Mouse (Mus musculus): Measurements from ENCODE around the gene Xrcc5. TPM values are rescaled to one million over a fixed set of nuclear protein-coding genes. Genes with fewer than 3 reads are reported as not detected.
A peak's percentile ranks its signal among the peaks of the same experiment; 100 is the strongest.

Gene Xrcc5
- 10 to 100 TPM; 11.8 to 18.9 (median 14.1) TPM for total RNA-seq (2022)

DNA sequence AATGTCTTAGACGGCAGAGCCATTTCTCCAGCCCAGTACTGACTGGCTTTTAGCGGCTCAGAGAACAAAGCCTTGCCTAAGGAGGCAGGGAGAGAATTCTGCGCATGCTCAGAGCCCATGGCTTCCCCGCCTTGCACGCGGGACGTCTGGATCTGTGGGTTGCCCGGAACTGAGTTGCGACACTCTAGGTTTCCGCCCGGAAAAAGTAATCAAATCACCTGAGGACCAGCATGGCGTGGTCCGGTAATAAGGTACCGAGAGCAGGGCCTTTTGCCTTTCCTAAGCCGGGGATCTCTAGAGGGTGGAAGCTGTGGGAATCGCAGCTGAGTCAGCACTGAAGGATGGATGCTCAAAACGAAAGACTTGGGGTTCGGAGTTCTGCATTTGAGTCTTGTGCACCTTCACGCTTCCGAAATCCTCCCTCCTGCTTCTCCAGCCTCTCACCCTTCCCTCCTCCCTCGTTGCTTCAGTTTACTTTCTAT is at the start of gene Xrcc5:
TSS of gene Xrcc5 (plus strand) at position 105 of the 482 bp plus-strand sequence.
- DNase-seq: peak; percentile 88

DNA sequence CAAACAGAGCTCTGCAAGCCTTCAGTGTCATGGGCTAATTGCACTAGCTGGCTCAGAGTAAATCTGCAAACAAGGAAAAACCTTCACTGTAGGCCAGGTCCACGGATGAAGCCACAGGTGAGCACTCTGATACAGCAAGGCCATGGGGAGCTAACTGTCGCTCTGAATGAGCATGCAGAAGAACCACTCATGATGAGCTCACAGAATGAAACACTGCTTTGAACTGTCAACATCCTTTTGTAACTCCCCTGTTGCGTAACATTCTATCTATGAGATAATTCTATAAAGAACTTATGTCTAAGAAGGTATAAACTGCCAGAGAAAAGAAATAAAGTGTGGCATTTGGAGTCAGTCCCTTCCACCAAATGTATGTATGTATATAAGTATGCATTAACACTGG is 44.1 kb upstream of the Xrcc5 start:
- DNase-seq: no peak

DNA sequence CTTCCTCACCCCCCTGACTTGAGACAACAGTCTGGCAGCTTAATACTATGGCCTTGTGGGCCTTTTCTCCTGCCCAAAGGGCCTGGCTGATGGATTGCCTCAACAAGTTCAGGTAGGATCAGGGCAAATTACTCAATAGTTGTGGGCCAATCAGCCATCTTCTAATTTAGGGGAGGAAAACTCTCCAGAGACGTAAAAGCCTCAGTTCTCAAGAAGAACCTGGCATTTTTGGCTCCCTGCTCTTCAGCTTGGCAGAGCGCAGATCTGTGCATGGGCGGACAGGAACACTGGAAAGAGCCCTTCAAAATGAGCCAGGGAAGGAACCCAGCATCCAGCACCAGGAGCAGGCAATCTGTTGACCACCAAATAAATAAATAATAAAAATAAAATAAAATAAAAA is 29.1 kb upstream of the Xrcc5 start:
- no peak for DNase-seq

DNA sequence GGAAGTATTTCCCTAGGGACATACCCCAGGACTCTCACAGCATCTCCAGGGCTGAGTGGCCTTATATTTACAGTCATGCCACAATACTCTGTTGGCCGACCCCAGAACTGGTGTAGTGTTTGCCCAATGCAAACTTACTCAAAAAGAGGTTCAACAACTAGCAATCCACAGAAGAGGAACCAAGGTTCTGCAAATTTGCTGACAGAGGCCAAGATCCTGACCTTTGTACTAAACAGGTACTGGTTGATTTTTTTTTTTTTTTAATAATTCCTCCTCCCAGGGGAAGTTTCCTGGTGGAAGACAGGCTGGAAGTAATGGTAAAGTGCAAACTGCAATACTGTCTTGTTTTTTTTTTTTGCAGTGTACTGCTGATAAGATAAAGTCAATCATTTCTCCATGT is 24.6 kb upstream of the Xrcc5 start:
- no peak for DNase-seq

DNA sequence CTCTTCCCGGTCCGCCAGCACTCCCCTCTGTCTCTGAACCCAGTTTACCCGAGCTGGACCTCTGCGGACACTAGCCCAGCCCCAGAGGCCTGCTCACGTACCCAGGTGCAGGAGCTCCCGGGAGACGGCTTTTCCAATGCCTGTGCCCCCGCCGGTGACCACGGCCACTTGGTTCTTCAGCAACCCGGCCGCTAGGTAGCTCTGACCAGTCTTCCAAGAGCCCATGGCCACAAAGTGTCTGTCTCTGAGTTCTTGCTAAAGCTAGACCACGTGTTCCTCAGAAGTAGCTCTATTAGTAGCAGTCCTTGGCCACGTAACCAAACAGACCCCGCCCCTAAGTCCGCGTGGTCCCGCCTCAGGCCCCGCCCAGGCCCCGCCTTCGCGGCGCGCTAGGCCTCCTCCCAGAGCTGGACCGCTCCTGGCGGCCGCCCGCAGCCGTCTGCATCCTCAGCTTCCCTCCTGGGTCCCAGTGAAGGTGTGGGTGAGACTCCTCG is 23.2 kb upstream of the Xrcc5 start, which contains the start of the genes Pecr and Tmem169:
TSS of gene Pecr (minus strand) at position 323 of the 494 bp plus-strand sequence.
TSS of gene Tmem169 (plus strand) at position 378 of the 494 bp plus-strand sequence.
- DNase-seq: peak; percentile 92

DNA sequence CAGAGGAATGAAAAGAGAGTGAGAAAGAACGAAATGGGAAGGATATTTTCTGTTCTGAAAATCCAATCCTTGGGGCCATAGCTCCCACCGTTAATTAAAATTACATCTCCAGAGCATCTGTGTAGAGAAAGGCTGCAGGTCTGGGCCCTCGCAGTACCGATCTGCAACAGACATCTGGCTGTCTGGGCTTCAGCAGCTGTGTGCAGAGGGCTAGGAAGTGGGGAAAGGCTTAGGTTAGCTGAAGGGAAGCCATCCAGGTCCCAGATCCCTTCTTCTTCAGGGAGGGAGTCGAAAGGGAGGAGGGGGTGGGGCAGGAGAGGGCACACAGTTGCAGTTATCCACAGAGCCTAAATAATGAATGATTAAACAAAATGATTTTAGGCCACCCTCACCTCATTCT is 22.7 kb upstream of the Xrcc5 start:
- DNase-seq: no peak

DNA sequence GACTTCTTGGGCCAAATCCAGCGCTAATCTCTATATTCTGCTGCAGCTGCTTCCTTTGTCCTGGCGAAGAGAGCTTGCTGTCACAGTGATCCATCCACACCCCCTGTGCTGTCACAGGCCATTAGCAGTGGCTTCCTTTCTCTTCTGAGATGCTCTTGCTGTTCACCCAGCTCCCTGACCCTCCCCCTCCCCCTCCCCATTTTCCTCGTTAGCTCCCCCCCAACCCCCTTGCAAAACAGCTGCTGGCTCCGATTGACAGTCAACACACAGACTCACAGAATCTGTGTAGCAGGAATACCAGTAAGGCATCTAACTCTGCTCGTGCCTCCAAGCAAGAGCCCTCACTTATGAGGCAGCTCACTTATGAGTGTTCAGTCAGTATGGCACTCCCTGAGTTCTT is 20.3 kb upstream of the Xrcc5 start:
- DNase-seq: no peak

DNA sequence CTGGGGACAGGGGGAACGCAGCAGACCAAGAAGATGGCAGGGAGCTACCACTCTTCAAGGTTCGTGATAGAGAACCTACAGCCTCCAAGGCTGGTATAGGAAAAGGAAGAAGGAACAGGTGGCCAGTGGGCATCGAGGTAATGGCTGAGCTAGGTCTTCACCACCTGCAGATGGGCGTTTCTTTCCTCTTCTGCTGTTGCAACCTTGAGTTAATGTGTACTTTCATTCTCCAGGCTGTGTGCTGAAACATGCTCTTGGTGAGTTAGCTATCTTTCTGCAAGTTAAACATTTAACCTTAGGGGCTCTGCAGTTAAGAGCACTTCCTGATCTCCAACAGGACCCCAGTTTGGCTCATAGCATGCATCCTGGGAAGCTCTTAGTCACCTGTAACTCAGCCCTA is 19.3 kb upstream of the Xrcc5 start:
- DNase-seq: no peak

DNA sequence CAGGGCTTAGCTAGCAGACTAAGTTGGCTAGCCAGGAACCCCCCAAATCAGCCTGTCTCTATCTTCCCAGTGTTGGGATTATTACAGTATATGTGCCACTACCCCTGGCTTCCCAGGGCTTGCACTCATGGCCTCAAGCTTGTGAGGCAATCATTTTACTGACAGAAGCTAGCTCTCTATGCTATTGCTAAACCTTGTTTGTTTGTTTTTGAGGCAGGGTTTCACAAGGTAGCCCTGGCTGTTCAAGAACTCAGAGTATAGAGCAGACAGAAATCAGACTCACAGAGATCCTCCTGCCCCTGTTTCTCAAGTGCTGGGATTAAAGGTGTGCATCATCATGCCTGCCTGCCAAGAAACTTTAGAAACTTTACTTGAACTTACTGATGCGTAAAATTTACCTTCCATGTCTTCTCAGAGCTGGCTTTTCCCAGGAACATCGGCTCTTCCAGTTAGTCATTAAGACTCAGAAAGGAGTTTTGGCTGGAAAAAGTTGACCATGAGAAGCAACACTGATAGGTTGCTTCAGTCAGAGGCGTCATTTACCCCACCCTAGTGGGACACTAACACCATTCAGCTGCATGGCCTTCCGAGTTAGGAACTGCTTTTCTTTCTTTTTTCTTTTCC is 18.6 kb upstream of the Xrcc5 start:
- no peak for DNase-seq

DNA sequence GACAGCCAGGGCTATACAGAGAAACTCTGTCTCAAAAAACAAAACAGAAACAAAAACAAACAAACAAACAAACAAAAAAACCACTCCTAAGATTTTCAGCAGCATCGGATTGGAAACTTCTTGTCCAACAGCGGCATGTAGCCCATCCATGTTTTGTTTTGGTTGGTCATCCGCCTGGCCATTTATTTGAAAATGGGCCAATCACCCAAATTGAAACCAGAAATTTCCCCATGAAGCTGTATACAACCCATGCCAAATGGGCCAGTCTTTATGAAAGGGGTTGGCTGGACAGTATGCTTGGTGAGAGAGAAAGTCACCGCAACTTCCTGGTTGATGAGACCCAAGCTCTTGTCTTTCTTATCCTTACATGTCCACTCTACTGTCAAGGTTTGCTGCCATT is 16.3 kb upstream of the Xrcc5 start:
- DNase-seq: no peak

DNA sequence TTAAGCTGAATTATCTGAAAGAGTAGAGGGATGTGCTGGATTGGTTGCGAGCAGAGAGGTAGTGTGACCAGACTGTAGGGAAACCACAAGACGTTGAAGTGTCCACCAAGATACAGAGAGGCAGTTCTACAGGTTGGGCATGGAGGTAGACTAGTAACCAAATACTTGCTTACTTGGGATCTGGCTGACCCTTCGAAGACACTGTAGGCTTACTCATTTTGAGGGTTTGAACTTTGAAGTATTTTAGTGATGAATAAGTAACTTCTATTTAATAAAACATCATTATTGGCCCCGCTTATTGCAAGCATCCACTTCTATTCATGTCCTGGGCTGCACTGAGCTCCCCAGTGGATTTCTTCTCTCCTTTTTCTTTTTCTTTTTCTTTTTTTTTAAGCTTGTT is 15.8 kb upstream of the Xrcc5 start:
- DNase-seq: no peak

DNA sequence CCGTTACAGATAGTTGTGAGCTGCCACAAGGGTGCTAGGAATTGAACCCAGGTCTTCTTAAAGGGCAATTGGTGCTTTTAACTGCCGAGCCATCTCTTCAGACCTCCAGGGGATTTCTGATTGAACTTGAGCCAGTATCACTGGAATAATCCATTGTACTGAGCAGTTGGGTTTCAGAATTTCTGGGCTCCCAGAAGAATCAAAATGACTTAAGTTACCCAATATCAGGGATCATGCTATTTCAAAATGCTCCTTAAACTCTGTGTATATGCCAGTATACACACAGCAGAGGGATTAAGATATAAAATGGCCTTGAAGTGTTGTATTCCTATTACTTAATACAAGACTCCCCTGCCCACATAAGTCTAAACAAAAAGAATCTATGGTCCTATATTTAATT is 15.3 kb upstream of the Xrcc5 start:
- DNase-seq: no peak

DNA sequence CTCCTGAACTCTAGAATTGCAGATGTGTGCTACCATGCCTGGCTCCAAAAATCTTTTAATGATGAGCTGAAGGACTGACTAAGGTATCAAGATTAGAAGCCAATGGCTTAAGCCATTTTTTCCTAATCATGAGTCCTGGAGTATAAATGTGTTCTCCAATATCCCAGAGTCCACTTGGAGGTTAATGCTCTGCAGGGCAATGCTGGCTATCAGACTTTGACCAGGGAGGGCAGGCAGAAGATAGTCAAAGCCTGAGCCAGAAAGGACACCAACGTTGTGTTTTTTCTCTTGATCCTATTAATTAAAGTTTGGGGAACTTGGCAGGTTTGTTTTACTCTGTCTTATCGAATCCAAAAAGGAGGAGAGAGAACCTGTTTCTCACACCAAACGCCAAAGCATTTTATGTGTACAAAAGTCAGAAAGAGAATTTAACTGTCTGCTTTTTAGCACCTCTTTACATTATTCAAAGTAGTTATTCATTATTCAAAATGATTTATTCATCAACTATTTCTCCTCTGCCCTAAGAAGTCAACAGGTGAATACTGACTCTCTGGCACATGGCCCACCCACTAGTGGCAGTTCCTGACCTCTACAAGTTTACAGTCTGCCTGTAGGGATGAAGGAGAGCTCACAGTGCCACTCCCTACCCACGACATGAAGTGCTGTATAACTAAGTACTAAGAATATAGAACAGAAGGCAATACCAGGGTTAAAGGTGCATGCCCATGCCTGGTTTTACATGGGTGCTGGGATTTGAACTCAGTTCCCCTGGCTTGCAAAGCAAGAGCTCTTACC is 13.2 kb upstream of the Xrcc5 start:
- DNase-seq: no peak

DNA sequence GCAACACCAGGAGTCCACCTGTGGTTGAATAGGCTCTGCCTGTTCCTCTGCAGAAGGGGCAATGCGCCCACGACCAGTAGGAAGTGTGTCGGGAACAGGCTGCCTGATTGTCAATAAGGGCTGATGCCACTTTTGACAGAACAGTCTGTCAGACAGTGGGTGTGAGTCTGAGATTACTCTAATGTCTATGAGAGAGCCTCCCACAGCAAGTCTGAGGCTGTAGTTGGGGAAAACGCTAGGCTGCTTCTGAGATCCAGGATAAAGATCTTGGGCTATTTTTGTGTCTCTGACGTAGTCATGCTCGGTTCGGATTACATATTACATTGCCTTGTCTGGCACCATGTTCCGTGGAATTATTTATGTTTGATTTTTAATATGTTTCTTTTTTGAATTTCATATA is 11.5 kb upstream of the Xrcc5 start:
- DNase-seq: no peak

DNA sequence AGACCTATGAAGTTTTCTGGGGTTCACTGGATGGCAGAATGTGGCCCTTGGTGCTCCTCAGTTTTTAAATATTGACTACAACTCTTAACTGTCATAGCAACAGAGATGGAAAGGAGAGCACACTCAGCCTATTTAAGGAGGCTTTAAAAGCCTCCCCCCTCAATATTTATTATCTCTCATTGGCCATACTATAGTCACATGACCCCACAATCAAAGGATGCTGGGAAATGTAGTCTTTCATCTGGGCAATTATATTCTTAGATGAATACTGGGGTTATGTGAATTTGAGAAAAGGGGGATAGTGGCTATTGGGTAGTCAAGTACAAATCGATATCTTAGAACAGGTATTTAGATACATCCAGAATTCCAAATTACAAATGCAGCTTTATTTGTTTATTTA is 5.4 kb upstream of the Xrcc5 start:
- DNase-seq: no peak

DNA sequence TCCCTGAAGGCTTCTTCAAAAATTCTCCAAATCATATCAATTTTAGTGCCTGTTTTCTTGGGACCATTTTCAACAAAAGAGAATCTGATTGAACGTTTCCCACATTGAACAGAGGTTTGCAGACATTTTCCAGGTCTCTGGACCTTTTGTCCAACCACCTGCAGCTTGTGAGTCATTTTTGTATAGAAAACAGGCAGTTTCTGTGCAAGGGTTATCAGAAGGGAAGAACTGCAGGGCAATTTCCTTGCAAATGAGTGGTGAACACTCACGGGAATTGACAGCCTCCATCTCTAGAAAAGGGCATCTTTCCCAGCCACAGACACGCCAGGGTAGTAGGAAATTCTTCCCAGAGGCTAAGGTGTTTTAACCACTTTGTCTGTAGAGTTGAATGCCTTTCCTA is 980 bp upstream of the Xrcc5 start:
- DNase-seq: no peak

DNA sequence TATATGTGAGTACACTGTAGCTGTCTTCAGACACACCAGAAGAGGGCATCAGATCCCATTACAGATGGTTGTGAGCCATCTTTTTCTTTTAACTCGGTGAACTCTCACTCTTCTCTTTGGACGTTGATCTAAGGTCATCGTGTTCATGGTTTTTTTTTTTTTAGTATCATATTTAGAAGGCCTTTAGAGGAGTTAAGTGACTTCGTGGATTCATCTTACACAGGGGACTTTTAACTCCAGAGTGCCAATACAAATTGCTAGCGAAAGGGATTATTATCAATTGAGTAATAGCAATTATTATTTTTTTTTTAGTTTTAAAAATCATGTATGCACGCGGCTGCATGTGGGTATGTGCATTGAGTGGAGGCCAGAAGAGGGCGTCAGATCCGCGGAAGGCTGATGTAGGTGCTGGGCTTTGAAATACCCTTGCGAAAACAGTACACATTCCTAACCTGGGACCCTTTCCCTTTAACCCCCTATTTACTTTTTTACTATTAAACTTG is 491 bp upstream of the Xrcc5 start:
- no peak for DNase-seq

DNA sequence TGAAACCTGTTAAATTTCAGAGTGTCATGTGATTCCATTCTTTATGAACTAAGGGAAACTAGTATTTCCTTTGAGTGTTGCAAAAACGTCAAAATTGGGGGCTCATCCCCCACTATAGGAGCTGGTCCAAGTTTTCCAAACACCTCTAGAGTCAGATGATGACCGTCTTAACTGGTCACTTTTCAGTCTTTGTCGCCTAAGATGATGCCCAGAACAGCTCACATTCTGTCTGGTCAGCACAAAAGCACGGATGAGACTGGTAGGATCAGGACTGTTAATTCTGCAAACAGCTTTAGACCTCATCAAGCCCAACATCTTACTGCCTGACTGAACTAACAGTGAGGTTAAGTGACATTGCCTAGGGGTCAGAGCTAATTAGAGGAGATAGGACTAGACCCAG is 1.7 kb downstream of the Xrcc5 start:
- no peak for DNase-seq

DNA sequence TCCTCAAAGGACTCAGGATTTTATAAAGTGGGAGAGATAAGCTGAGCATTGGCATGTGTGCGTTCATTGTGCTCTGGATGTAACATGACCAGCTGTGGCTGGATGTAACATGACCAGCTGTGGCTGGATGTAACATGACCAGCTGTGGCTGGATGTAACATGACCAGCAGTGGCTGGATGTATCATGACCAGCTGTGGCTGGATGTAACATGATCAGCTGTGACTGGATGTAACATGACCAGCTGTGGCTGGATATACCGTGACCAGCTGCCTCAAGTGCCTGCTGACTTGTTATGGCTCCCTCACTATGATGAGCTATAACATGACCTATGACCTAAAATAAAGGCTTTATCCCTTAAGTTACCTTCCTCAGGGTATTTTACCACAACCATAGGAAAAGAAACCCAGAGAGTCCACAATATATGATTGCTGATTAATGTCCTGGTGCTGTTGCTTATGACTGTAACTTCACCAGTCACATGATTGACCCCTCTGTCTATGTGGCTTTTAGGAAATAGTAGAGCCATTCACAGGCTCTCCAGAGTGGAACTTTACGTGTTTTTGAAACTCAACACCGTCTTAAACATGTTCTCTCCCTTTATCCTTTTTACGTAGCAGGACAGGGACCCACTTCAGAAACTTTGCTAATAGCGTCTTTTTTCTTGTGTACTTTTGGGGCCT is 2.7 kb downstream of the Xrcc5 start:
- DNase-seq: no peak

DNA sequence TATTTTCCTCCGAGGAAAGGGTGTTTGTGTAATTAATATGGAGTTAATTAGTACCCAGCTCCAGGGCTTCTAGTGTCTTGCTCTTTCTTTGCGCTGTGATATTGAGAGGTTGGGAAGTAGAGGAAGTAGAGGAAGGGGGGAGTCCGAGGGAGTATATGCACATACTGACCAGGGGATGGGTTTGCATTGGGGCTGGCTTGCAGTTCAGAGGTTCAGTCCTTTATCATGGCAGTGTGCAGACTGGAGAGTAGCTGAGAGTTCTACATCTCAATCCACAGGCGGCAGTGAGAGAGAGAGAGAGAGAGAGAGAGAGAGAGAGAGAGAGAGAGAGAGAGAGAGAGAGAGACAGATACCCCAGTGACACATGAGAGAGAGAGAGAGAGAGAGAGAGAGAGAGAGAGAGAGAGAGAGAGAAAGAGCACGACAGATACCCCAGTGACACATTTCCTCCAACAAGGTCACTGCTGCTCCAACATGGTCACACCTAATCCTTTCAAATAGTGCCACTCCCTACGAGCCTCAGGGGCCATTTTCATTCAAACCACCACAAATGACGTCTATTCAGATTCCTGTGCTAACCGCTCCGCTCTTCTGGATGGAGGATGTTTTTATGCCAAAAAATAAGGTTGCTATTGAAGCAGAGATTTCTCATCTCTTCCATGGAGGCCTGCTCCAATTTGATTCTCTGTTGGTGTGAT is 5.6 kb downstream of the Xrcc5 start:
- no peak for DNase-seq

DNA sequence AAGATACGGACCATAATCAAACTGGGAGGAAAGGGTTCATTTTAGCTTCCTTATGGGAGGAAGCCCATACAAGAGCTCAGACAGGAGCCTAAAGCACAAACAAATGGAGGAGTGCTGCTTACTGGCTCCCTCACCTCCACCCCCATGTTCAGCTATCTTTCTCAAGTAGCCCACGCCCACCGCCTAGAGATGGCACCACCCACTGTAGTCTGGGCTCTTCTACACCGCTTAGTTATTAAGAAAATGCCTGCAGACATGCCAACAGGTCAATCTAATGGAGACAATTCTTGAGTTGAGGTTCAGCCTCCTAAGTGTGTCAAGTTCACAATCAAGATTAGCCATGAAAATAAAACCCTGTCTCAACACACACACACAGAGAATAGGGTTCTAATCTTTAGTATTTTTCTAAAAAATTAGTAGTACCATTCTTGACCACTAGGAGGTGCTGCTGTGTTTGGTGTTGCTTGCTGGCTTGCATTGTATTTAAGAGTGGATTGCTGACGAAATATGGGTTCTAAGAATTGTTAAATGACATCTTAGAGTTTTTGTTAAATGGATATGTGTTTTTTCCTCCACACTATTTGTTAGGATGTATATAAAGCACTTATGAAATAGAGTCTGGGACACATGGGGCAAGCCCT is 6.3 kb downstream of the Xrcc5 start:
- no peak for DNase-seq

DNA sequence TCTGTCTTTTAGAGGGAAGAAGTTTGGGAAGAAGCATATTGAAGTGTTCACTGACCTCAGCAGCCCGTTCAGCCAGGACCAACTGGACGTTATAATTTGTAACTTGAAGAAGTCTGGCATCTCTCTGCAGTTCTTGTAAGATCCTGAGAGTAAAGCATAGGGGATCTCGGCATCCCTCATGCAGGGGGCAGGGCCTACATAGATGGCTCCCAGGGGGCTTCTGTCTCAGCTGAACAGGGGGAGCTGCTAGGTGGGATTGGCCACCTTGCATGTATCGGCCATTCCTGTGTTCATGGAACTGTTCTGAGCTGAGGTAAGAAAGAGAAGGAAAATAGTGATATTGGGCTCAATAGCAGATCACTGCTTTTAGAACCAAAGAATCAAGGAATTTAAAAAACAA is 8.2 kb downstream of the Xrcc5 start:
- no peak for DNase-seq
